ENCODE assay signal across 8 mouse cellular contexts in the genomic region with DNA sequence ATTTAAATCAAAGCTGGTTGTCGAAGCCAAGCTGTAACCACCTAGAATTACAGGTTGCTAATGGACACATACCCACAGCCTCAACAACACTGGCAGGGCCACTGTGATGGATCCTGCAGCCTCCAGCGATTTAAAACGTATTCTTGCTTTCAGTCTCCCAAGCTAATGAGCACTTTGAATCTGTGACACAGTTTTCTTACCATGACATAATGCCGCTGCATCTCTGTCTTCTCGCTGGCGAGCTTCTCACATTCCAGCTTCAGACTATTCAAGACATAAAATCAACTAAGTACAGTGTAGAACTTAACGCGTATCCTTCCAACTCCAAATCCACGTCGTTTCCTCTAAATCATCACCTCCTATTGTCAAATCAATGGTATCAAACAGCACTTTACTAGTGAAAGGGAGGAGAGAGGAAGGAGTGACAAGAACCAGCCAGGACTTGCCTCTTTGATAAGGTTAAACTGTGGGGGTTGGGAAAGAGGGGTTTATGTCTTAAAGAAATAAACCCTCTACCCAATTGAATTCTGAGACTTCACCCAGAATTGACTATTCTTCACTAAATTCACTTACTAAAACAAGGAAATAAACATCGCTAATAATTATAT. TPM values are rescaled to one million over a fixed set of nuclear protein-coding genes. Genes with fewer than 3 reads are reported as not detected.
DNase-seq lines count a peak whose midpoint lies in the region; ATAC-seq and TF ChIP-seq lines count a peak whose summit lies in the region.

No protein-coding gene starts in this region.

- no peak for TF ChIP-seq EP300 in stomach, postnatal 0 days (optimal IDR thresholded peaks at IDR 0.05)

- WGBS in limb, embryonic 15.5 days = 12% methylated on average over 11 of the region's 11 CpGs
- 37% methylated on average over 11 of the region's 11 CpGs for WGBS in stomach, postnatal 0 days

- H3K9me3 ChIP-seq in limb, embryonic 15.5 days = no peaks in the 10 kb centered on the region
- H3K9me3 ChIP-seq in stomach, postnatal 0 days (ENCODE audit: control insufficient read depth, low read length) = no peaks in the 10 kb centered on the region

- H3K9ac ChIP-seq in limb, embryonic 15.5 days = no peak overlapping the region
- no peak overlapping the region for H3K9ac ChIP-seq in stomach, postnatal 0 days (ENCODE audit: low read length)

- H3K4me3 ChIP-seq in limb, embryonic 15.5 days = peak overlapping the region; percentile 68
- H3K4me3 ChIP-seq in stomach, postnatal 0 days (ENCODE audit: low read depth, low read length) = peak overlapping the region; percentile 25

- peak; percentile 46 for DNase-seq in cerebellum, adult 9-10 months
- no peak for DNase-seq in cerebellum, adult 8-10 months
- DNase-seq in right cerebral cortex, adult 18-20 months = peak; percentile 26
- DNase-seq in right cerebral cortex, postnatal 36 days (ENCODE audit: low spot score in 2 of 2) = no peak
- DNase-seq in stomach, postnatal 0 days (ENCODE audit: low spot score) = no peak
- no peak for DNase-seq in right cerebral cortex, postnatal 4 days

- H3K4me1 ChIP-seq in limb, embryonic 15.5 days = peaks cover 26% of the 10 kb centered on the region
- 0 out of 2 replicates have a peak, but pooled peaks cover 3% of the 10 kb centered on the region for H3K4me1 ChIP-seq in stomach, postnatal 0 days (replicated peaks; ENCODE audit: control insufficient read depth, insufficient read depth)

- H3K36me3 ChIP-seq in limb, embryonic 15.5 days = 0 out of 2 replicates have a peak, but pooled peaks cover 6% of the 10 kb centered on the region
- no peaks in the 10 kb centered on the region for H3K36me3 ChIP-seq in stomach, postnatal 0 days (ENCODE audit: control insufficient read depth, insufficient read depth, low read length)

- no peak overlapping the region for H3K27ac ChIP-seq in limb, embryonic 15.5 days
- H3K27ac ChIP-seq in stomach, postnatal 0 days (replicated peaks) = no peak overlapping the region

- no peaks in the 10 kb centered on the region for H3K27me3 ChIP-seq in limb, embryonic 15.5 days
- H3K27me3 ChIP-seq in stomach, postnatal 0 days (ENCODE audit: control insufficient read depth, insufficient read depth, low read length) = no peaks in the 10 kb centered on the region

- ATAC-seq in limb, embryonic 15.5 days (ENCODE audit: insufficient number of reproducible peaks, low FRiP score, low TSS enrichment, low read depth) = no peak
- ATAC-seq in stomach, postnatal 0 days (ENCODE audit: low FRiP score, low TSS enrichment) = no peak
- ATAC-seq in megakaryocyte progenitor cell, adult 5-6 weeks (replicated peaks; ENCODE audit: poor library complexity) = no peak

- TF ChIP-seq CTCF in stomach, postnatal 0 days (IDR thresholded peaks at IDR 0.05; ENCODE audit: low read depth) = no peak

- H3K4me2 ChIP-seq in limb, embryonic 15.5 days = peak overlapping the region; percentile 50
- H3K4me2 ChIP-seq in stomach, postnatal 0 days (replicated peaks; ENCODE audit: low read depth) = peak overlapping the region; percentile 33

RNA-seq across cellular contexts. Expression of a gene that starts 2.4 kb away (rescaled TPM):
- polyA plus RNA-seq in limb, embryonic 15.5 days (2015; fragmentation: Nextera tagmentation; extraction: Ambion mirVana) = 12.4 and 14.6 TPM in 2 replicates
- 5.1 and 5.7 TPM in 2 replicates for polyA plus RNA-seq in stomach, postnatal 0 days (2015; fragmentation: Nextera tagmentation; extraction: Ambion mirVana)
- total RNA-seq in megakaryocyte progenitor cell, adult 5-6 weeks (2015) = 27.1 and 27.9 TPM in 2 replicates
- total RNA-seq in megakaryocyte progenitor cell, adult 5-6 weeks (2017) = 15.4 and 18.2 TPM in 2 replicates

Comparison
In these comparisons a context has a peak if more than half of its experiments do, and no peak if none do; other contexts are left out.
1. DNase-seq: peak in cerebellum, adult 9-10 months (single experiment) and right cerebral cortex, adult 18-20 months (single experiment); none in cerebellum, adult 8-10 months (single experiment), right cerebral cortex, postnatal 36 days (0 of 2), stomach, postnatal 0 days (single experiment) and right cerebral cortex, postnatal 4 days (single experiment).